Mouse (Mus musculus): ENCODE measurements around the gene Crtac1. TPM values are rescaled to one million over a fixed set of nuclear protein-coding genes. Genes with fewer than 3 reads are reported as not detected.

Gene Crtac1
- total RNA-seq, 2 experiments from 2014 or later: 0.45 TPM; not detected in 1

DNA sequence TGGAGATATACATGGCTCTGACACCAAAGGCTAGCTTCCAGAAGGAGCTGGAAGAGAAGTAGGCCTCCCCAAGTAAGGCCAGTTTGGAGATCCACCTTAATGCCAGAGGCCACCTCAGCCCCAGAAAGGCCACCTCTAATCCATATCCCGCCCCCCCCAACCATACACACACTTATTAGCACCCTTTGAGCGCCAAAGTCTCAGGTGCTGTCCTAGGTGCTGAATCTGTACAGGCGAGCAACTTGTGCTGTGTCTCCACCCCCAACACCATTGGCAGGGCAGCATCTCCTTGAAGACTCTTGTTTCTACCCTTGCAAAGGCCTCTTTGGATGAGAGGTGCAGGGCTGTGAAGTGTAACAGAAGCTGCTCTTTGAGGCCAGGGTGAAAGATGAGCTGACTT is 6.4 kb downstream of the Crtac1 start:
- no peak for DNase-seq (ENCODE audit: low spot score)

GRCm38 (mm10) chr19:42415042-42415441 is 16.5 kb downstream of the Crtac1 start:
- no peak for DNase-seq (ENCODE audit: low spot score)

DNA sequence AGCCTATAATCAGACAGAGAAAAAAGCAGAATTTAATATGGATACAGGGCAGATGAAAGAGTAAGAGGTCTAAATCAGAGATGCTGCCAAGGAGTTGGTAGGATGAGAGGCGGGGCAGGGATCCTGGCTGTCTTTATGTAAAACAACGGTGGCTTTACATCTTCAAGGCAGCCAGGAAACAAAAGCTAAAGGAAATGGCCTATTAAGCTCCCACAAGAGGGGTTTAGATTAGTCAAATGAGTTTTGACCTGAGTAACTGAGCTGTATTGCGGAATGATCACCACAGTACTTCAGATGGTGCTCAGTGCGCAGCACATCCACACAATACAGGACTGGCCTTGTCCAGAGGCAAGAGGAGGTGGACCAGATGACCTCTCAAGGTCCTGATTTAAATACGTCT is 21.7 kb downstream of the Crtac1 start:
- DNase-seq (ENCODE audit: low spot score): no peak

- DNase-seq (ENCODE audit: low spot score): no peak
These were observed 22.4 kb downstream of the Crtac1 start for GRCm38 (mm10) chr19:42409226-42409625.

GRCm38 (mm10) chr19:42404364-42404763 is 27.2 kb downstream of the Crtac1 start:
- DNase-seq (ENCODE audit: low spot score): no peak

DNA sequence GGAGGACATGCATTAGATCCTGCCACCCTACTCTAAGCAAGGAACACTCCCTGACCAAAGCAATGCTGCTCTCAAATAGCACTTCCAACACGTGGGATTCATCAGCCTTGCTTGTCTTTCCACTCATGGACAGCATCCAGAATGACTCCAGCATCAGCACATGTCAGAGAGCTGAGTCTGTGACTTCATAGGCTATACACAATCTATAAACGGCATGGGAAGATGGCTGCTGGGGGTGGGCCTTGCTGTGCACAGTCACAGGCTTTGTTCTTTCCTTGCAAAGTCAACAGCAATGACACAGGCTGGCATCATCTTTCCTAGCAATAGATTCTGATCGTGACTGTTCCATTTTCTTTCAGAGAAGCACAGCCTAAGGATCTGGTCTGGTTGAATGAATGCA is 31.6 kb downstream of the Crtac1 start:
- no peak for DNase-seq (ENCODE audit: low spot score)

DNA sequence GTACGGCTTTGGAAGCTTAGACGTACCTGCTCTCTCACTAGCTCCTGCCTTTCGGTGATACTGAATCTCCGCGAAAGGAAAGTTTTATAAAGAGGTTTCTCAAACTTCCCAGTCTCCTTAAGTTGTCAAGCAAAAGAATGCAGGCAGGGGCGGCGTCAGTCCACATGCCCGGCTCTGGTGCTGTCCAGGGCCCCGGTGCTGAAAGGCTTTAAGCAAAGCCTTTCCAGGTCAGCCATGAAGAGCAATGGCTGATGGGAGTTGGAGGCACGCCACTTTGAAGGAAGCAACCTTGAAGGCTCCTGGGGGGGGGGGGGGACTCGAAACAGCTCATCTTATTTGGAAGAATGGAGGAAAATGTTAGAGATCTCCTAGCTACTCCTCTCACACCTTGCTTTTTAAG is 34.3 kb downstream of the Crtac1 start:
- no peak for DNase-seq (ENCODE audit: low spot score)

- no peak for DNase-seq (ENCODE audit: low spot score)
These were observed 36.6 kb downstream of the Crtac1 start for GRCm38 (mm10) chr19:42394848-42395534.

DNA sequence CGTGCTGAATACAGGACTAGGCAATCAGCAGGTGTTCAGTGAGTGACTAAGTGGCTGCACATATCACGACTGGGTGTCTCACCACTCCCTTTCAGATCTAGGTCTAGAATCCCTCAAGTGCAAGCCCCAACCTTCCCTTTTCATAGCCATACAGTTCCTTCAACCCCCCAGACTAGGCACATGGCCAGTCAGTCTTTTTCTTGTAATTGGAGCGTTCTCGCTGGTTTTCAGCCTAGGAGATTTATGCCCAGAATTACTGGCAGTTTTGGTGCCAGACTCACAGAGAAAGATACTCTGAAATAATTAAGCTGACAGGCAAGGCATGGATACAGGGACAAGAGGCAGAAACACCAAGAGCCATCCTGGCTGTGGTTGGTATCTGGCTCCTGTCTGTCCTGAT is 37.7 kb downstream of the Crtac1 start:
- DNase-seq (ENCODE audit: low spot score): no peak

DNA sequence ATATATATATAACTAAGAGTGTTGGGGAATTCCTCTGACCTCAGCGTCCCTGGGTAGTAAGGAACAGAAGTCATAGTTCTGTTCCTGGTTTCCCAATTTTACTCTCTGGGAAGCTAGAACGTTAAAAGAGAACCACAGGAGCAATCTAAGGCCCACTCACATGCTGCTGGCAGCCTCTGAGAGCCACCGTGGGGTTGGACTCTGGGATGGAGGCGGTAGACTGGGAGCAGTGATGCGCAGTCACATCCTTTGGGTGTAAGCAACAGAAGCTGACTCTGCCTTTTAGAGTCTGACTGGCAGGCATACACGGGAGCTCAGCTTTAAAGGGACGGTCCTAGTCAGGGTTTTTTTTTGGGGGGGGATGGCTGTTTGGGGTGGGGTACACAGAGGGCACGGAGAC is 39.5 kb downstream of the Crtac1 start:
- no peak for DNase-seq (ENCODE audit: low spot score)

DNA sequence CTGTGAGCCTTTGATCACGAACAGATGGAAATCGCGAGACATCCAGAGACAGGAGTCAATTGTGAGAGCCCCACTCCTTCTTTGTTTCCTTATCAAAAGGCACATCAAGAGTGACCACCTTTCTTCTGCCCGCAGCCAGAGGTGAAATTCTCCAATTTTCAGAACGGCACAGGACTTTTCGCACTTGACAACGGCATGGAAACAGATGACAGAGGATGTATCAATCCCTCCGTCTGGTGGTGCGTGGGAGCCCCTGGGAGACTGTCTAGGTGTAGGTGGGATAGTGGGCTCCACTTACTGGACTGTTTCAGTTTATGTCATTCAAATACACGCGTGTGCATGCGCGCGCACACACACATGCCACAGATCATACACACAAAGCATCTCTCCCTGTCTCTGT is 42.0 kb downstream of the Crtac1 start:
- no peak for DNase-seq (ENCODE audit: low spot score)

DNA sequence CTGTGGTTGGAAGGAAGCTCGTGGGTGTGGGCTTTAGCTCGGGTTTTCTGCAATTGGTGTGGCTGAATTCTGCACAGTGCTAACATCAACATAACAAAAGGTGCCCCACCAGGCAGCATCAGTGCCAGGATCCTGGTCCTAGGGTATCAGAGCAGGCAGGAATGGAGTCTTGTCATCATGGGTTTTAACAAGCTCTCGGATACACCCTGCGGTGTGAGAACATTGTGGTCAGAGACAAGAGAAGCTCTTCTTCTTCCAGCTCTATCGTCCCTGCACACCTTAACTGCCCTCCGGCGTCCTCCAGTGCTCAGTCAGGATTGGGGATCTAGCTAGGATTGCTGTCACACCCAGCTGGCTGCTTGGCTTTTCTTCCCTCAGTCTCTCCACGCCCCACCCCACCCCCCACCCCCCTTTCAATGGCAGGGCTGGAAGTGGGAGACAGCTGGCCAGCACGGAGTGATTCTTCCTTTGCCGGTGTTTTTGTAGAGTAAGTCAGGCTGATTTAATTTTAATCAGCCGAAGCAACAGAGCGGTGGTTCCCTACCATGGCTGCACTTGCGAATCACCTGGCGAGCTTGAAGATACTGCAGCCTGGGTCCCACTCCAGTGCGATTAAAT is 46.5 kb downstream of the Crtac1 start:
- DNase-seq (ENCODE audit: low spot score): no peak

- no peak for DNase-seq (ENCODE audit: low spot score)
These were observed 50.6 kb downstream of the Crtac1 start for GRCm38 (mm10) chr19:42380981-42381373.

- no peak for DNase-seq (ENCODE audit: low spot score)
These were observed 51.1 kb downstream of the Crtac1 start for GRCm38 (mm10) chr19:42380321-42380980.

DNA sequence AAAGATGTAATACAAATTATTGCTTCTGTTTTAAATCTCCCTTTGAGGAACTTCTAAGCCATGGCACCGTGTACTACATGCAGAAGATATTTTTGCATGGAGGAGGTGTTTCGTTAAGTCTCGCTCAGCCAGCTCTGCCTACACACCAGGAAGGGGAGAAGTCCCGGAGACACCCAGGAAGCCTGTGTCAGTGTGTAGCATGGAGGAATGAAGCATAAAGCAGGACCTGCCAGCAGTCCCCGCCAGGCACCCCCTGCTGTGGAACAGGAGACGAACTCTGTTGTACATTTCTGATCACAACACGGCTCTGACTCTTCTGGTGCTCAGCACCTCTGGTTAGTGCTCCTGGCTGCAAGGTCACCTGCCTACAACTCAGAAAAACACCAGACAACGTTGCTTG is 51.8 kb downstream of the Crtac1 start:
- DNase-seq (ENCODE audit: low spot score): no peak

GRCm38 (mm10) chr19:42377206-42377605 is 54.4 kb downstream of the Crtac1 start:
- DNase-seq (ENCODE audit: low spot score): no peak

GRCm38 (mm10) chr19:42363551-42363950 is 68.0 kb downstream of the Crtac1 start:
- no peak for DNase-seq (ENCODE audit: low spot score)

- no peak for DNase-seq (ENCODE audit: low spot score)
These were observed 73.2 kb downstream of the Crtac1 start for GRCm38 (mm10) chr19:42358406-42358805.

DNA sequence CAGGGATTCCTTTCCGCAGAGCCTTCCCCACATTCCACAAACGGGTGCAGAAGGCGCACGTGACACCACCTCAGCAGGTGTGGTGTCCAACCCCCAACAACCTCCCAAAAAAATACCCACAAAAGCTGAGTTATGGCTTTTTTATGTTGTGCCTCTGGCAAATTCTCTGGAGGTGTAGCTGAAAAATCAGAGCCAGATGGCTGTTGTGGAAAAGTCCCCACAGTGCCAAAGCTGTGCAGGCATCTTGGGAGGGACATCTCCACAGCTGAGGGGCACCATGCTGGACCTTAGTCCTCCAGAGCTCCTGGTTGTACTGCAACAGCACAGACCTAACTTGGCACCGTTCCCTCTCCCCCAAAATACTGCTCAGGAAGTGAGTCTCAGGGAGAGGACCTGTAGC is 74.7 kb downstream of the Crtac1 start:
- DNase-seq (ENCODE audit: low spot score): no peak

DNA sequence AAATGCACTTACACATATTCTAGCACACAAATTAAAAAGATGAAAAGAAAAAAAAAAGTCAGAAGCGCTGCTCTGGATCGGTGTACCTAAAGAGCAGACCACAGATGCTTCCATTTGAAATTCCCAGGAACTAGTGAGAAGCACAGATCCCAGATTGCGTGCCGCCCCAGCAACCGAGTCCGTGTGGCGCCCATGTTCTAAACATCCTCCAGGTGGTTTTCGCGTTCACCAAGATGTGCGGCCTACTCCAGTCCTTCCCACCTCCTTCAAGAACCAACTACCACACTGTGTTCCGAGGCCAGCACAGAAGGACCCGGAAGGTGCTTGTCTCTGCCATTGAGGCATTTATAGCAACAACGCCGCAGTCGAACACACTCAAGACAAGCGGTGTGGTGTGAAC is 76.1 kb downstream of the Crtac1 start:
- no peak for DNase-seq (ENCODE audit: low spot score)

DNA sequence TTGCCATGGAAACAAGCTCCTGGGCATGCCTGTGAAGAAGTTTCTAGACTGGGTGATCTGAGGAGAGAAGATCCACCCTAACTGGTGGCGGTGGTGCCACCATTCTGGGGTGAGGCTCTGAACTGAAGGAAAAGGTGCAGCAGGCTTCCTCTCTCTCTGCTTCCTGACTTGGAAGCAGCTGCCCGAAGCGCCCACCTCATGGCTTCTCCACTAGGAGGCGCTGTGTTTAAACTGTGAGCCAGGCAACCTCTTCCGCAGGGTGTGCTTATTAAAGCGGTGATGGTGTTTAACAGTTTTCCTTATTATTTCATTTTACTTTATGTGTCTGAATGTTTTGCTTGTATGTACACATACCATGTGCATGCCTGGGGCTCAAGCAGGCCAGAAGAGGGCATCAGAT is 90.4 kb downstream of the Crtac1 start:
- no peak for DNase-seq (ENCODE audit: low spot score)

DNA sequence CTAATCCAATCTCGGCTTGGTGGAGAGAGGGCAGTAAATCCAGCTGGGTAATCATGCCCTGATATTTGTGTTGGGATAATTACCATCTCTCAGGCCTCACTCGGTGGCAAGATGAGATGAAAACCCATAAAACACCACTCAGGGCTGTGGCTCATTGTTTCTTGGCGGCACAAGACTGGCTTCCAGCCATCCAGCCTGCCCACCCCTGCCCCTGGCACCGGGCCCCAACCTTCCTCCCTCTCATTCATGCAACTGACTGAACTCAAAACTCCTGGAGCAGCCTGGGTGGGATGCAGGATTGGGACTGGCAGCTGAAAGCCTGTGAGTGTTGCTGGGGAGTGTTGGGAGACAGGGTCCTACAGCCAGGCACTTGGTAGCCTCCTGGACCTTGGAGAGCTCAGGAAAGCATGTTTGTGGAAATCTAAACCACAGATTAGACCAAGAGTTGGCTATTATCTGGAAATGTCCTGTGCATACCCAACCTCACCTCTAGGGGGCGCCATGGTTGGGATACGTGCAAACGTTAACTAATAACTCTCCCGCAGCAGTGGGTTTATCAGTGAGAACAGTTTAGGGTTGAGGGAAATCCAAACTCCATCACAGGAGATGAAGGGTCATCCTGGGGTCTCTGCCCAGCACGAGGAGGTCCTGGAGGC is 99.4 kb downstream of the Crtac1 start:
- no peak for DNase-seq (ENCODE audit: low spot score)

Data from gastrocnemius, adult 18-20 months (tissue).